Mouse (Mus musculus): ENCODE data around the gene Pask. TPM values are rescaled to one million over a fixed set of nuclear protein-coding genes. Genes with fewer than 3 reads are reported as not detected.

Gene Pask
- polyA plus RNA-seq (2012) = 0.22 and 0.31 TPM in 2 replicates

- Histone ChIP-seq H3K9me3 (ENCODE audit: control insufficient read depth, low read length) (no peaks in the 10 kb centered on the region), H3K36me3 (ENCODE audit: control insufficient read depth) (peaks cover 49% of the 10 kb centered on the region), H3K4me1 (ENCODE audit: control insufficient read depth) (peaks cover 45% of the 10 kb centered on the region), H3K4me3 (replicated peaks) (peak within 1 kb of the TSS; percentile 91), H3K27me3 (ENCODE audit: control insufficient read depth) (no peaks in the 10 kb centered on the region)
- no peak for TF ChIP-seq GATA1 (IDR thresholded peaks at IDR 0.05; ENCODE audit: low read length)
- no peak for TF ChIP-seq TAL1 (IDR thresholded peaks at IDR 0.05; ENCODE audit: low read length)
These were observed at the start of gene Pask, which contains the start of gene Ppp1r7 for GRCm38 (mm10) chr1:93342648-93343503. Pask (minus strand) TSS chr1:93343482. Ppp1r7 (plus strand) TSS chr1:93342854.

- Histone ChIP-seq H3K9me3 (ENCODE audit: control insufficient read depth, low read length) (no peaks in the 10 kb centered on the region), H3K4me3 (replicated peaks) (no peak overlapping the region), H3K36me3 (ENCODE audit: control insufficient read depth) (no peaks in the 10 kb centered on the region), H3K4me1 (ENCODE audit: control insufficient read depth) (no peaks in the 10 kb centered on the region), H3K27me3 (ENCODE audit: control insufficient read depth) (no peaks in the 10 kb centered on the region)
- TF ChIP-seq TAL1 (IDR thresholded peaks at IDR 0.05; ENCODE audit: low read length) = no peak
- no peak for TF ChIP-seq GATA1 (IDR thresholded peaks at IDR 0.05; ENCODE audit: low read length)
These were observed 45.6 kb upstream of the Pask start for GRCm38 (mm10) chr1:93388906-93389305.

- Histone ChIP-seq H3K27me3 (ENCODE audit: control insufficient read depth) (no peaks in the 10 kb centered on the region), H3K9me3 (ENCODE audit: control insufficient read depth, low read length) (no peaks in the 10 kb centered on the region), H3K36me3 (ENCODE audit: control insufficient read depth) (no peaks in the 10 kb centered on the region), H3K4me3 (replicated peaks) (no peak overlapping the region), H3K4me1 (ENCODE audit: control insufficient read depth) (no peaks in the 10 kb centered on the region)
- TF ChIP-seq TAL1 (IDR thresholded peaks at IDR 0.05; ENCODE audit: low read length) (no peak), GATA1 (IDR thresholded peaks at IDR 0.05; ENCODE audit: low read length) (no peak)
These were observed 43.9 kb upstream of the Pask start for GRCm38 (mm10) chr1:93387198-93387597.

- Histone ChIP-seq H3K9me3 (ENCODE audit: control insufficient read depth, low read length) (no peaks in the 10 kb centered on the region), H3K27me3 (ENCODE audit: control insufficient read depth) (no peaks in the 10 kb centered on the region), H3K36me3 (ENCODE audit: control insufficient read depth) (no peaks in the 10 kb centered on the region), H3K4me1 (ENCODE audit: control insufficient read depth) (peaks cover 7% of the 10 kb centered on the region), H3K4me3 (replicated peaks) (no peak overlapping the region)
- no peak for TF ChIP-seq GATA1 (IDR thresholded peaks at IDR 0.05; ENCODE audit: low read length)
- TF ChIP-seq TAL1 (IDR thresholded peaks at IDR 0.05; ENCODE audit: low read length) = no peak
These were observed 35.8 kb upstream of the Pask start for GRCm38 (mm10) chr1:93379117-93379516.

- no peaks in the 10 kb centered on the region for H3K36me3 ChIP-seq (ENCODE audit: control insufficient read depth)
- H3K9me3 ChIP-seq (ENCODE audit: control insufficient read depth, low read length) = no peaks in the 10 kb centered on the region
- no peaks in the 10 kb centered on the region for H3K27me3 ChIP-seq (ENCODE audit: control insufficient read depth)
- H3K4me1 ChIP-seq (ENCODE audit: control insufficient read depth) = peaks cover 7% of the 10 kb centered on the region
- TF ChIP-seq TAL1 (IDR thresholded peaks at IDR 0.05; ENCODE audit: low read length) (no peak), GATA1 (IDR thresholded peaks at IDR 0.05; ENCODE audit: low read length) (no peak)
- no peak overlapping the region for H3K4me3 ChIP-seq (replicated peaks)
These were observed 34.0 kb upstream of the Pask start for GRCm38 (mm10) chr1:93377307-93377706.

- no peak within 1 kb of the TSS for H3K4me3 ChIP-seq (replicated peaks)
- peaks cover 2% of the 10 kb centered on the region; the same call in 1 of the 2 replicates for H3K36me3 ChIP-seq (ENCODE audit: control insufficient read depth)
- H3K27me3 ChIP-seq (ENCODE audit: control insufficient read depth) = no peaks in the 10 kb centered on the region
- no peak for TF ChIP-seq GATA1 (IDR thresholded peaks at IDR 0.05; ENCODE audit: low read length)
- no peak for TF ChIP-seq TAL1 (IDR thresholded peaks at IDR 0.05; ENCODE audit: low read length)
- H3K9me3 ChIP-seq (ENCODE audit: control insufficient read depth, low read length) = no peaks in the 10 kb centered on the region
- peaks cover 7% of the 10 kb centered on the region for H3K4me1 ChIP-seq (ENCODE audit: control insufficient read depth)
These were observed 30.4 kb upstream of the Pask start, which contains the start of gene Ano7 for GRCm38 (mm10) chr1:93373665-93374064. Ano7 (plus strand) TSS chr1:93373930.

GRCm38 (mm10) chr1:93365641-93366040 is 22.4 kb upstream of the Pask start:
- Histone ChIP-seq H3K36me3 (ENCODE audit: control insufficient read depth) (peaks cover 74% of the 10 kb centered on the region), H3K4me3 (replicated peaks) (no peak overlapping the region), H3K9me3 (ENCODE audit: control insufficient read depth, low read length) (no peaks in the 10 kb centered on the region), H3K27me3 (ENCODE audit: control insufficient read depth) (no peaks in the 10 kb centered on the region), H3K4me1 (ENCODE audit: control insufficient read depth) (no peaks in the 10 kb centered on the region)
- TF ChIP-seq TAL1 (IDR thresholded peaks at IDR 0.05; ENCODE audit: low read length) (no peak), GATA1 (IDR thresholded peaks at IDR 0.05; ENCODE audit: low read length) (no peak)

- peaks cover 97% of the 10 kb centered on the region for H3K36me3 ChIP-seq (ENCODE audit: control insufficient read depth)
- no peaks in the 10 kb centered on the region for H3K9me3 ChIP-seq (ENCODE audit: control insufficient read depth, low read length)
- H3K4me3 ChIP-seq (replicated peaks) = no peak overlapping the region
- H3K4me1 ChIP-seq (ENCODE audit: control insufficient read depth) = no peaks in the 10 kb centered on the region
- TF ChIP-seq TAL1 (IDR thresholded peaks at IDR 0.05; ENCODE audit: low read length) (no peak), GATA1 (IDR thresholded peaks at IDR 0.05; ENCODE audit: low read length) (no peak)
- H3K27me3 ChIP-seq (ENCODE audit: control insufficient read depth) = no peaks in the 10 kb centered on the region
These were observed 19.4 kb upstream of the Pask start for GRCm38 (mm10) chr1:93362661-93363060.

- H3K4me1 ChIP-seq (ENCODE audit: control insufficient read depth) = no peaks in the 10 kb centered on the region
- TF ChIP-seq GATA1 (IDR thresholded peaks at IDR 0.05; ENCODE audit: low read length) = no peak
- no peak for TF ChIP-seq TAL1 (IDR thresholded peaks at IDR 0.05; ENCODE audit: low read length)
- peaks cover 98% of the 10 kb centered on the region for H3K36me3 ChIP-seq (ENCODE audit: control insufficient read depth)
- H3K4me3 ChIP-seq (replicated peaks) = no peak overlapping the region
- H3K27me3 ChIP-seq (ENCODE audit: control insufficient read depth) = no peaks in the 10 kb centered on the region
- no peaks in the 10 kb centered on the region for H3K9me3 ChIP-seq (ENCODE audit: control insufficient read depth, low read length)
These were observed 9.4 kb upstream of the Pask start for GRCm38 (mm10) chr1:93352724-93353123.

All from erythroblast, embryonic 14.5 days (primary cell).